Mouse (Mus musculus): ENCODE data around the gene Prl5a1.

The Prl5a1 gene

DNA sequence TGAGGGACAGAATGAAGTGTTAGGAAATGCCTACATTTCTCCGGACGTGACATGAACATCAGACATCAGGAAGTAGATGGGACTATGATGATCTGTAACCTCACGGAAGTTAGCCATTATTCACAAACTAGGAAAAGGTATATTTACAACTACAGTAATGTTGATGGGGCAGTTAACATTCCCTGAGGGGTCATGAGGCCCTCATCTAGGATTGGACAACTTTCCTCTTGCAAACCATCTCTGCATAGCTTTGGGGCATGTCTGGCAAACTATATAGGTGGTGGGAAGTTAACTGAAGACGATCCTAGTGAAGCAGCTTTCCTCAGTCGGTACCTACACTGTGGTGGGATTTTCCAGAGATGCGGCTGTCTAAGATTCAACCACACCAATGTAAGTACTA, at the start of gene Prl5a1:
TSS of gene Prl5a1 (plus strand) at position 301 of the 400 bp plus-strand sequence.
- no peak for DNase-seq (ENCODE audit: low read depth)

DNA sequence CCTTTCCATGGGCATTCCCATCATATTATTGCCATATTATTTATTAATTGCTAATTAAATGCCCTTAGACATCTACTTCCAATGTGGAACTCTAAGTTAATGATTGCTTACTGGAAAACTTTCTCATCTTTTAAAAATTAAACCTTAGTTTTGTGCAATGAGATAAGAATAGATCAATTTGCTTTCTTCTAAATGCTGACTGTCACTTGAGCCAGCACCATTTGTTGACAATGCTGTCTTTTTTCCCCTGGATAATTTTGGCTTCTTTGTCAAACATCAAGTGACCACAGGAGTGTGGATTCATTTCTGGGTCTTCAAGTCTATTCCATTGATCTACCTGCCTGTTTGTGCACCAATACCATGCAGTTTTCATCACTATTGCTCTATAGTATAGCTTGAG, 46.1 kb upstream of the Prl5a1 start:
- DNase-seq (ENCODE audit: low read depth): no peak

DNA sequence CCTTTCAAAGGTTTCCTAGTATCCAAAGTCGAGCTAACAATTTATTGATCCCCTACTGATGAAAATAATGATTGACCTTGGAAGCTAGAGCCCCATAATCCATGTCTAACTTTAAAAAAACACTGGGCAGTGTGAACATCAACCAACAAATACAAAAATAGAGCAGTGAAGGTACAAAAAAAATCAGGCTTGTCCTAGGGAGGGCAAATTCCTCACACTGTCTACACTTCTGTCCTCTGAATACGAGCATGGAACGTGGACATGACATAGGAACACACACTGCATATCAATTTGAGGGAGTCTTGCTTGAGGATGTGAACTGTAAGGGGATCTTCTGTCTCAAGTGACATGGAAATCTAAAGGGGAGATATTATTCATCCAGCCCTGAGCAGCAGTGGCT, 33.7 kb upstream of the Prl5a1 start:
- no peak for DNase-seq (ENCODE audit: low read depth)

DNA sequence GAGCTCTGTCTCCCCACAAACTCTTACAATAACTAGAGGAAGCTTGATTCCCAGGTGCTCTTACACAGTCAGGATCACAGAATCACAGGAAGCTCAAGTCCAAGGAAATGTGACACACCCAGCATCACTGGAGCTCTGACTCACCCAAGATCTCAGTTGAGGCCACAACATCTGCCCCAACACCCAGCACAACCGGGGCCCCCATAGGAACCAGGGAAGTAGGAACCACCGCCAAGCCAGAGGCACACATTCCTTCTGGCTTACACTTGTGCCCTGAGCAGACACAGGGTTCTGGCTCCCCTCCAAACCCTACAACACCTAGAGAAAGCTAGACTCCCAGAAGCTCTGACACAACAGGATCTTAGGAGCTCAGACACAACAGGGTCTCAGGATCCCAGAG, 9.5 kb upstream of the Prl5a1 start:
- DNase-seq (ENCODE audit: low read depth): no peak

DNA sequence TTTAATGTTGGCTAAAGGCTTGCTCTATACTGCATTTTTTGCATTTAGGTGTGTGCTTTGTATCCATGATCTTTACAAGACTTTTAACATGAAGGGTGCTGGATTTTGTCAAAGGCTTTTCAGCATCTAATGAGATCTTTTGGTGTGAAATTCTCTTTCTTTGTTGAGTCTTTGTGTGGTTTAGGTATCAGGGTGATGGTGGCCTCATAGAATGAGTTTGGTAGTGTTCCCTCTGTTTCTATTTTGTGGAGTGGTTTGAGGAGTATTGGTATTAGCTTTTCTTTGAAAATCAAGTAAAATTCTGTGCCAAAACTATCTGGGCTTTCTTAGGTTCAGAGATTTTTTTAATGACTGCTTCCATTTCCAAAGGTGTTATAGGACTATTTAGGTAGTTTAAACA, 6.5 kb upstream of the Prl5a1 start:
- DNase-seq (ENCODE audit: low read depth): no peak

All from induced T-regulatory cell, adult 2 months (primary cell).